Mouse (Mus musculus) cerebellum, postnatal 10 days (tissue): Measurements from ENCODE around the gene Cfl1.

Experiments used
- DNase-seq, 2 experiments: peaks; one replicate each; pipeline ENCODE4 v3.0.0; 2021; ENCODE audit warnings: mixed read lengths in 2 of 2

Gene Cfl1

GRCm38 (mm10) chr19:5490313-5490897 lies at the start of gene Cfl1:
Gene Cfl1 (plus strand): TSS chr19:5490455.
- DNase-seq = peak; percentile 97

GRCm38 (mm10) chr19:5444371-5444908 lies 45.8 kb upstream of the Cfl1 start:
- DNase-seq = no peak

- DNase-seq = no peak
Observed at GRCm38 (mm10) chr19:5444954-5445353, 45.3 kb upstream of the Cfl1 start.

GRCm38 (mm10) chr19:5445747-5446146 lies 44.5 kb upstream of the Cfl1 start:
- DNase-seq = no peak

GRCm38 (mm10) chr19:5447515-5448353 lies 42.5 kb upstream of the Cfl1 start, which contains the start of gene Fosl1:
Gene Fosl1 (plus strand): TSS chr19:5447547.
- peak; percentile 84 to 86 for DNase-seq

GRCm38 (mm10) chr19:5448354-5449150 lies 41.7 kb upstream of the Cfl1 start:
- peak in 1 of 2 experiments; percentile 17 for DNase-seq

- no peak for DNase-seq
Observed at GRCm38 (mm10) chr19:5449673-5450072, 40.6 kb upstream of the Cfl1 start.

- DNase-seq = no peak
Observed at GRCm38 (mm10) chr19:5451766-5452165, 38.5 kb upstream of the Cfl1 start.

GRCm38 (mm10) chr19:5455037-5455436 lies 35.2 kb upstream of the Cfl1 start:
- no peak for DNase-seq

- no peak for DNase-seq
Observed at GRCm38 (mm10) chr19:5455568-5455967, 34.7 kb upstream of the Cfl1 start.

GRCm38 (mm10) chr19:5456241-5456921 lies 33.9 kb upstream of the Cfl1 start:
- peak in 1 of 2 experiments; percentile 32 for DNase-seq

GRCm38 (mm10) chr19:5456922-5457745 lies 33.1 kb upstream of the Cfl1 start:
- DNase-seq = peak; percentile 99

- DNase-seq = no peak
Observed at GRCm38 (mm10) chr19:5457746-5458442, 32.4 kb upstream of the Cfl1 start, which contains the start of gene Ccdc85b. Gene Ccdc85b (minus strand): TSS chr19:5457894.

GRCm38 (mm10) chr19:5459019-5459418 lies 31.2 kb upstream of the Cfl1 start:
- peak in 1 of 2 experiments; percentile 42 for DNase-seq

GRCm38 (mm10) chr19:5459896-5460295 lies 30.4 kb upstream of the Cfl1 start:
- no peak for DNase-seq

GRCm38 (mm10) chr19:5460465-5460911 lies 29.8 kb upstream of the Cfl1 start, which contains the start of gene Fibp:
Gene Fibp (plus strand): TSS chr19:5460615.
- peak; percentile 92 to 93 for DNase-seq

GRCm38 (mm10) chr19:5461411-5461810 lies 28.8 kb upstream of the Cfl1 start:
- no peak for DNase-seq

GRCm38 (mm10) chr19:5463212-5463611 lies 27.0 kb upstream of the Cfl1 start:
- no peak for DNase-seq

- DNase-seq = peak; percentile 87 to 89
Observed at GRCm38 (mm10) chr19:5463791-5464562, 26.3 kb upstream of the Cfl1 start.

GRCm38 (mm10) chr19:5465037-5465436 lies 25.2 kb upstream of the Cfl1 start:
- no peak for DNase-seq
